Mouse (Mus musculus) adrenal gland, postnatal 25 days (tissue): Measurements from ENCODE around the gene Hoga1. TPM values are rescaled to one million over a fixed set of nuclear protein-coding genes. Genes with fewer than 3 reads are reported as not detected.
"Not testable (repeated sequence)": the region's sequence is repeated elsewhere in the genome, so short reads cannot be mapped to it uniquely, and the experiment has no call there.

Source experiments
- DNase-seq: peaks from one replicate; pipeline ENCODE4 v3.0.0; 2021; ENCODE audit warnings: mixed read lengths
- total RNA-seq: library from RNA; stranded (reverse); gene quantifications from 2 replicates; pipeline ENCODE4 v1.2.3, GENCODE M21; 2021

The Hoga1 gene
- total RNA-seq, 1 experiment from 2014 or later: 4.5 TPM

- DNase-seq: no peak
Observed at GRCm38 (mm10) chr19:42069241-42069525, 23.8 kb downstream of the Hoga1 start.

- DNase-seq: no peak
Observed at GRCm38 (mm10) chr19:42071221-42071620, 25.8 kb downstream of the Hoga1 start.

GRCm38 (mm10) chr19:42071886-42072608, 26.6 kb downstream of the Hoga1 start:
- no peak for DNase-seq

GRCm38 (mm10) chr19:42072802-42073201, 27.4 kb downstream of the Hoga1 start:
- no peak for DNase-seq

GRCm38 (mm10) chr19:42075051-42075450, 29.6 kb downstream of the Hoga1 start:
- no peak for DNase-seq

GRCm38 (mm10) chr19:42075992-42076391, 30.6 kb downstream of the Hoga1 start:
- no peak for DNase-seq

GRCm38 (mm10) chr19:42078566-42078965, 33.2 kb downstream of the Hoga1 start:
- no peak for DNase-seq

- no peak for DNase-seq
Observed at GRCm38 (mm10) chr19:42079006-42079405, 33.6 kb downstream of the Hoga1 start.

- no peak for DNase-seq
Observed at GRCm38 (mm10) chr19:42079950-42080349, 34.5 kb downstream of the Hoga1 start.

- no peak for DNase-seq
Observed at GRCm38 (mm10) chr19:42080469-42080868, 35.1 kb downstream of the Hoga1 start.

- DNase-seq: not testable (repeated sequence)
Observed at GRCm38 (mm10) chr19:42081613-42082012, 36.2 kb downstream of the Hoga1 start.

GRCm38 (mm10) chr19:42085690-42086089, 40.3 kb downstream of the Hoga1 start:
- DNase-seq: no peak

- peak; percentile 87 for DNase-seq
Observed at GRCm38 (mm10) chr19:42086166-42086565, 40.8 kb downstream of the Hoga1 start, which contains the start of gene Morn4. Gene Morn4 (minus strand): TSS chr19:42086357.

GRCm38 (mm10) chr19:42089103-42089747, 43.8 kb downstream of the Hoga1 start:
- DNase-seq: peak; percentile 47

GRCm38 (mm10) chr19:42089748-42090595, 44.6 kb downstream of the Hoga1 start, which contains the start of gene Pi4k2a:
Gene Pi4k2a (plus strand): TSS chr19:42090470.
- peak; percentile 99 for DNase-seq

GRCm38 (mm10) chr19:42090637-42091141, 45.3 kb downstream of the Hoga1 start:
- DNase-seq: no peak

- no peak for DNase-seq
Observed at GRCm38 (mm10) chr19:42099406-42099805, 54.0 kb downstream of the Hoga1 start.

- DNase-seq: no peak
Observed at GRCm38 (mm10) chr19:42104681-42105080, 59.3 kb downstream of the Hoga1 start.

GRCm38 (mm10) chr19:42115783-42116335, 70.4 kb downstream of the Hoga1 start:
- no peak for DNase-seq

- no peak for DNase-seq
Observed at GRCm38 (mm10) chr19:42118142-42118541, 72.7 kb downstream of the Hoga1 start.

GRCm38 (mm10) chr19:42118596-42118995, 73.2 kb downstream of the Hoga1 start:
- DNase-seq: peak; percentile 15

GRCm38 (mm10) chr19:42120451-42120850, 75.0 kb downstream of the Hoga1 start:
- DNase-seq: peak; percentile 36
